Mouse (Mus musculus): ENCODE measurements around the gene Fam71e1. TPM values are rescaled to one million over a fixed set of nuclear protein-coding genes. Genes with fewer than 3 reads are reported as not detected.

Gene Fam71e1
- total and polyA plus RNA-seq, 3 experiments, result 1.2 to 2.0 TPM; not detected in 1

GRCm38 (mm10) chr7:44487936-44488335 is 8.4 kb upstream of the Fam71e1 start:
- H3K27me3 ChIP-seq (ENCODE audit: control insufficient read depth in 1 of 2, insufficient read depth in 2 of 2, low read length in 2 of 2), result no peaks in the 10 kb centered on the region
- no peaks in the 10 kb centered on the region for H3K79me2 ChIP-seq (ENCODE audit: control insufficient read depth, insufficient read depth, low read length, poor library complexity)
- no peak for DNase-seq (ENCODE audit: low read depth, low spot score)
- H3K4me3 ChIP-seq (ENCODE audit: control insufficient read depth in 1 of 2, insufficient read depth in 1 of 2, low read depth in 2 of 2, low read length in 2 of 2), result no peak overlapping the region
- no peak overlapping the region for H3K27ac ChIP-seq (ENCODE audit: control insufficient read depth, low read depth, low read length)
- peaks cover 0 to 5% of the 10 kb centered on the region in 2 experiments; a peak in 2 of 4 replicates for H3K4me1 ChIP-seq (ENCODE audit: control insufficient read depth in 1 of 2, insufficient read depth in 2 of 2, low read length in 2 of 2)
- H3K9ac ChIP-seq (ENCODE audit: control insufficient read depth, low read depth, low read length, poor library complexity, severe bottlenecking), result no peak overlapping the region
- H3K9me3 ChIP-seq (replicated peaks; ENCODE audit: insufficient read depth, low read length), result no peaks in the 10 kb centered on the region
- no peaks in the 10 kb centered on the region; a peak in 2 of 4 replicates for H3K36me3 ChIP-seq (ENCODE audit: control insufficient read depth in 1 of 2, insufficient read depth in 2 of 2, low read length in 2 of 2)
- no peak for TF ChIP-seq TAL1 (IDR thresholded peaks at IDR 0.05; ENCODE audit: low read length)
- TF ChIP-seq MYB (IDR thresholded peaks at IDR 0.05; ENCODE audit: low read depth, low read length), result no peak
- no peak for TF ChIP-seq NELFE (IDR thresholded peaks at IDR 0.05; ENCODE audit: low read depth, low read length)
- TF ChIP-seq EP300 (IDR thresholded peaks at IDR 0.05; ENCODE audit: low read depth in 1 of 2, low read length in 2 of 2), result no peak
- no peak for TF ChIP-seq KAT2A (conservative IDR thresholded peaks at IDR 0.05; ENCODE audit: low read depth, low read length)
- no peak for TF ChIP-seq TCF12 (IDR thresholded peaks at IDR 0.05; ENCODE audit: low read depth, low read length)
- no peak for TF ChIP-seq ELF1 (IDR thresholded peaks at IDR 0.05; ENCODE audit: low read depth, low read length)
- no peak for TF ChIP-seq SMC3 (IDR thresholded peaks at IDR 0.05; ENCODE audit: low read depth, low read length)
- no peak for TF ChIP-seq POLR2A (IDR thresholded peaks at IDR 0.05; ENCODE audit: control insufficient read depth in 1 of 2, insufficient read depth in 1 of 2, low read depth in 1 of 2, low read length in 2 of 2, poor library complexity in 1 of 2)

GRCm38 (mm10) chr7:44488545-44488944 is 7.8 kb upstream of the Fam71e1 start:
- Histone ChIP-seq H3K4me1 (ENCODE audit: control insufficient read depth in 1 of 2, insufficient read depth in 2 of 2, low read length in 2 of 2) (no peaks in the 10 kb centered on the region), H3K36me3 (ENCODE audit: control insufficient read depth in 1 of 2, insufficient read depth in 2 of 2, low read length in 2 of 2) (no peaks in the 10 kb centered on the region; a peak in 1 of 4 replicates), H3K4me3 (ENCODE audit: control insufficient read depth in 1 of 2, insufficient read depth in 1 of 2, low read depth in 2 of 2, low read length in 2 of 2) (no peak overlapping the region), H3K27ac (ENCODE audit: control insufficient read depth, low read depth, low read length) (no peak overlapping the region), H3K27me3 (ENCODE audit: control insufficient read depth in 1 of 2, insufficient read depth in 2 of 2, low read length in 2 of 2) (no peaks in the 10 kb centered on the region), H3K9ac (ENCODE audit: control insufficient read depth, low read depth, low read length, poor library complexity, severe bottlenecking) (no peak overlapping the region), H3K9me3 (replicated peaks; ENCODE audit: insufficient read depth, low read length) (no peaks in the 10 kb centered on the region), H3K79me2 (ENCODE audit: control insufficient read depth, insufficient read depth, low read length, poor library complexity) (no peaks in the 10 kb centered on the region)
- no peak for TF ChIP-seq MYB (IDR thresholded peaks at IDR 0.05; ENCODE audit: low read depth, low read length)
- TF ChIP-seq CHD1 (IDR thresholded peaks at IDR 0.05; ENCODE audit: low read depth, low read length), result no peak
- TF ChIP-seq NRF1 (IDR thresholded peaks at IDR 0.05; ENCODE audit: insufficient read depth, low read depth, low read length, poor library complexity, severe bottlenecking), result no peak
- no peak for TF ChIP-seq ELF1 (IDR thresholded peaks at IDR 0.05; ENCODE audit: low read depth, low read length)
- no peak for TF ChIP-seq MYC (IDR thresholded peaks at IDR 0.05; ENCODE audit: low read depth, low read length)
- no peak for TF ChIP-seq JUND (IDR thresholded peaks at IDR 0.05; ENCODE audit: low read depth, low read length)
- no peak for TF ChIP-seq ZKSCAN1 (IDR thresholded peaks at IDR 0.05; ENCODE audit: low read depth, low read length)
- TF ChIP-seq MEF2A (IDR thresholded peaks at IDR 0.05; ENCODE audit: extremely low read depth, insufficient replicate concordance, low read depth, low read length, poor library complexity, severe bottlenecking), result no peak
- no peak for TF ChIP-seq SMC3 (IDR thresholded peaks at IDR 0.05; ENCODE audit: low read depth, low read length)
- no peak for TF ChIP-seq ETS1 (IDR thresholded peaks at IDR 0.05; ENCODE audit: low read depth, low read length)
- no peak for DNase-seq (ENCODE audit: low read depth, low spot score)
